Mouse (Mus musculus) embryonic facial prominence, embryonic 13.5 days (tissue): ENCODE data around the gene Rapgef1. TPM values are rescaled to one million over a fixed set of nuclear protein-coding genes. Genes with fewer than 3 reads are reported as not detected.

Source experiments
- ATAC-seq: fragments of 200-750 bp; cut with Nextera tagmentation; 2 replicates; pipeline ENCODE4 v1.8.0; 2017; ENCODE audit warnings: low read depth; ENCODE audit not compliant: insufficient number of reproducible peaks, insufficient read depth, low FRiP score, low TSS enrichment
- H3K27ac ChIP-seq: fragments of 300-500 bp; sonication (generic); 2 replicates; pipeline ENCODE4 v1.5.1; 2015; ENCODE audit warnings: moderate library complexity, mild to moderate bottlenecking, inconsistent platforms
- H3K27me3 ChIP-seq: fragments of 300-500 bp; sonication (generic); 2 replicates; pipeline ENCODE4 v1.6.1; 2015; ENCODE audit warnings: mild to moderate bottlenecking, inconsistent platforms
- H3K36me3 ChIP-seq: fragments of 300-500 bp; sonication (generic); 2 replicates; pipeline ENCODE4 v1.6.1; 2015; ENCODE audit warnings: mild to moderate bottlenecking, inconsistent platforms
- H3K4me1 ChIP-seq: fragments of 300-500 bp; sonication (generic); 2 replicates; pipeline ENCODE4 v1.6.1; 2015; ENCODE audit warnings: inconsistent platforms
- H3K4me2 ChIP-seq: fragments of 300-500 bp; sonication (generic); 2 replicates; pipeline ENCODE4 v1.6.1; 2015; ENCODE audit warnings: moderate library complexity, mild to moderate bottlenecking, inconsistent platforms
- H3K4me3 ChIP-seq: fragments of 300-500 bp; sonication (generic); 2 replicates; pipeline ENCODE4 v1.5.1; 2015; ENCODE audit warnings: mild to moderate bottlenecking, inconsistent platforms
- H3K9ac ChIP-seq: fragments of 300-500 bp; sonication (generic); 2 replicates; pipeline ENCODE4 v1.6.1; 2015; ENCODE audit warnings: mild to moderate bottlenecking, inconsistent platforms
- H3K9me3 ChIP-seq: fragments of 300-500 bp; sonication (generic); 2 replicates; pipeline ENCODE4 v1.6.1; 2016; ENCODE audit warnings: inconsistent platforms
- WGBS: fragments of 180-500 bp; shearing (Covaris S2); methylation state at CpG from one replicate; pipeline ENCODE4 v1.1.7; 2015; ENCODE audit warnings: mixed read lengths; 5-methylcytosine and 5-hydroxymethylcytosine counted together
- polyA plus RNA-seq: library from polyadenylated mRNA; unstranded; fragments of >200 nt; fragmentation: Nextera tagmentation; extraction: Ambion mirVana; gene quantifications from 2 replicates; pipeline ENCODE4 v1.2.1, GENCODE M21; 2015

The Rapgef1 gene
- polyA plus RNA-seq, 1 experiment from 2014 or later = 14.4 TPM

DNA sequence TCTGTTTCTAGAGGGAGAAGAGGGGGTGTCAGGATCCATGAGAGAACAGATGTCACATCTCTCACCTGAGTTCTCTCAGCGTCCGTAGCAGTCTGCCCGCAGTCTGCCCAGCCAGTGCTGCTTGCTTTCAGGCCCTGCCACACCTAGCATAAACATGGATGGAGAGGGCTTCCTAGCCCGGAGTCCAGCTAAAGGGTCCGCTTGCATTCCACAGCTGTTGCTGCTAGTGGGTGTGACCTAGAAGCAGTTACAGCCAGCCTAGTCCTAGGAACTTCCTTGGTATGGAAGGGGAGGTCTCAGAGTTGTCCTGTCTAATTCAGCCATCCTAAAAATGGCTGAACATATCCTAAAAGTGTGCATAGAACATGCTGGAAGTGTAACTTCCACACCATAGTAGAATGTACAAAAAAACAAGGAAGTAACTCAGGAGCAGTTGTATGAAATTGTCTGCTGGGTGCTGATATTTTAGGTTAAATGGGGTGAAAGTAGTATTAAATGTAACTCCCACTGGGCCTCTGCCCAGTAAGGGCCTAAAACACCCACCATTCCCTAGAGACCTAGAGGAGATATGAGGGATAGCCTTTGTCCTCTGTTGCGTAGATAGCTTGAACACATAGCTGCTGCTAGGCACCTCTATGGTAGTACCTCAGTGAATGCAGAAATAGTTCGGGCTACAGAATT is 48.6 kb downstream of the Rapgef1 start:
- no peak overlapping the region for H3K4me3 ChIP-seq
- H3K4me1 ChIP-seq = peaks cover 60% of the 10 kb centered on the region
- H3K27me3 ChIP-seq = no peaks in the 10 kb centered on the region
- 87% methylated on average over 7 of the region's 7 CpGs for WGBS
- ATAC-seq = no peak
- H3K9me3 ChIP-seq = no peaks in the 10 kb centered on the region
- no peak overlapping the region for H3K27ac ChIP-seq
- no peak overlapping the region for H3K4me2 ChIP-seq
- no peak overlapping the region; the same call in 1 of the 2 replicates for H3K9ac ChIP-seq
- H3K36me3 ChIP-seq = no peaks in the 10 kb centered on the region

DNA sequence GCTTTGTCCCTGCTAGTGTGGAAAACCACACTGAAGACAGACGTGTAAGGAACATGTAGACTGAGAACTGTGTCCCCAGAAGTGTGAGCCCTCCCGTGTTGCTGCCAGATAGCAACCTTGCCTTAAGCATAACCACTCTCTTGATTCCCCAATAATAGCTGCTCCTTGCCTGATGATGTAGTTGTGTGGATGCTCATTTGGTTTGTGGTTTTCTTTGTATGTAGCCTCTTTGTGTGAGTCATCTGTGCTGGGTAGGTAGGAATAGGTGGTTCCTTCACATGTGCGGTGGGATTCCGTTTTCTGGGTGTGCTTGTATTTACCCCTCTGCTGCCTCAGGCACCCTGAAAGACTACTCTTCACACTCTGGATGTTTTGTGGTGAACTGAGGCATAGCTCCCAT is 49.4 kb downstream of the Rapgef1 start:
- WGBS = 85% methylated on average over 4 of the region's 4 CpGs
- ATAC-seq = no peak
- H3K9ac ChIP-seq = no peak overlapping the region; the same call in 1 of the 2 replicates
- H3K4me3 ChIP-seq = no peak overlapping the region
- H3K27me3 ChIP-seq = no peaks in the 10 kb centered on the region
- peaks cover 56% of the 10 kb centered on the region for H3K4me1 ChIP-seq
- H3K4me2 ChIP-seq = no peak overlapping the region
- H3K9me3 ChIP-seq = no peaks in the 10 kb centered on the region
- H3K36me3 ChIP-seq = no peaks in the 10 kb centered on the region
- no peak overlapping the region for H3K27ac ChIP-seq

DNA sequence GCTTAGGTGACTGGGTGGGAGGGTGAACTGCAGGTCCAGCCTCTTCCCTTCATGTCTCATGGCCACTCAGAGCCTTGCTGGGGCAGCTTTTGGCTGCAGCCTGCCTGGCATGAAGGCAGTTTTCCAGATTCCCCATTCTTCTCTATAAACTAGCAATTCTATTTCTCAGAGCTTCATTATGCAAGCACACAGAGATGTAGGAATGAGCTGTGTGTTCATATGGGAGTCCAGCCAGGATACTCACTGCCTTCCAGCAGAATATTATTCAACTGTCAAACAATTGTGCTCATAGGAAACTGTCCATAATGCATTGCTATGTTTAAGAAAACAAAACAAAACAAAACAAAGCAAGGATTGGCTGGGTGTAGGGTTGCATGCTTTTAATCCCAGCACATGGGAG is 50.2 kb downstream of the Rapgef1 start:
- Histone ChIP-seq H3K27me3 (no peaks in the 10 kb centered on the region), H3K4me1 (peaks cover 56% of the 10 kb centered on the region), H3K4me3 (no peak overlapping the region), H3K27ac (no peak overlapping the region), H3K9me3 (no peaks in the 10 kb centered on the region), H3K9ac (no peak overlapping the region), H3K36me3 (no peaks in the 10 kb centered on the region; the same call in 1 of the 2 replicates), H3K4me2 (no peak overlapping the region)
- no peak for ATAC-seq

DNA sequence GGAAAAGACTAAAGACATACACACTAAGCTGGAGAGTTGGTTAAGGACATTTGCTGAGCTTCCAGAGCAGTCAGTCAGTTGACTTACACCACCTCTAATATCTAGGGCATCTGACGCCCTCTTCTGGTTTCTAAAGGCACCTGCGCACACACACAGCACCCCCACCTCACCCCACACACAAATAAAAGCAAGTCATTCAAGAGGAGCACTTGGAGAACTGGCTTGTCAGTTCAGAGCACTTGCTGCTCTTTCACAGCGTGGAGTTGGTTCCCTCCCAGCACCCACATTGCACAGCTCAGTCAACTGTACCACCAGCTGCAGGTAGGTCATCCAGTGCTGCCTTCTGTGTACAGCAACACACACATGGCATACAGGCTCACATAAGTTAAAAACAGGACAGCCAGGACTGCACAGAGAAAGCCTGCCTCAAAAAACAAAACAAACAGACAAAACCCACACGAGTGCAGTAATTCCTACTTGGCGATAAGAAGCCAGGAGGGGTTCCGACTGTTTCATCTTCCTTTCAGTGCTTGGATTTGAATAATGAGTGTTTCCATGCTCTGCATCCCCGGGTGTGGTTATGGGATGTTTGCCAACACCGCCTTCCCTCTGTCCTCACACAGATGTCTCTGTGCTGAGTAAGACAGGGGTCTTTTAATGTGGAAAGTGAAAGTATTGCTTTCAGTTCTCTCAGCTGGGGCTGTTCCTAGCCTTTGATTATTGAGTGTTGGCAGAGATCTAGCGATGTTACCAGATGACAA is 50.9 kb downstream of the Rapgef1 start:
- 39% methylated on average over 9 of the region's 9 CpGs for WGBS
- H3K4me2 ChIP-seq = 0 out of 2 replicates have a peak overlapping the region, but pooled peaks have one; percentile 16
- H3K27me3 ChIP-seq = no peaks in the 10 kb centered on the region
- H3K9me3 ChIP-seq = no peaks in the 10 kb centered on the region
- no peaks in the 10 kb centered on the region; the same call in 1 of the 2 replicates for H3K36me3 ChIP-seq
- H3K4me3 ChIP-seq = no peak overlapping the region
- H3K27ac ChIP-seq = peak overlapping the region; percentile 65
- no peak overlapping the region for H3K9ac ChIP-seq
- no peak for ATAC-seq
- peaks cover 56% of the 10 kb centered on the region for H3K4me1 ChIP-seq

DNA sequence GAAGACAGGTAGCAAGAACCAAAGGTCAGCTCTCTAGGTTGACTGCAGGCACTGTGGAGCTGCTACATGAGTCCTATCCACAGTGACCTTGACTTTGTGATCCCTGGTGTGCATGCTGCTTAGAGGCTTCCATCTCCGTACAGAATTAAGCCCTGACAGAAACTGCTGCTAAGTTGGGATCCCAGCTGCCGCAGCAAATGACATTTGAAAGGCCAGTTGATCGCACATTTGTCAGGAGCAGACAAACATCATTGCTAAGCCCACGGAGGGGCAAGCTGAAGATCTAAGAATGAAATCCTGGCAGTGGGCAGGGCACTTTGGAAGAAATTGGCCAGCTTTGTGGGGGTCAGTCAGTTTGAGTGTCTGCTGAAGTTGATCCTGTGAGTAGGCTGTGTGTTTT is 51.9 kb downstream of the Rapgef1 start:
- no peak overlapping the region; the same call in 1 of the 2 replicates for H3K27ac ChIP-seq
- H3K9ac ChIP-seq = no peak overlapping the region
- H3K36me3 ChIP-seq = no peaks in the 10 kb centered on the region; the same call in 1 of the 2 replicates
- H3K4me2 ChIP-seq = 0 out of 2 replicates have a peak overlapping the region, but pooled peaks have one; percentile 16
- no peaks in the 10 kb centered on the region for H3K9me3 ChIP-seq
- H3K4me1 ChIP-seq = peaks cover 53% of the 10 kb centered on the region
- H3K4me3 ChIP-seq = no peak overlapping the region
- WGBS = 89% methylated on average over 4 of the region's 4 CpGs
- ATAC-seq = no peak
- no peaks in the 10 kb centered on the region for H3K27me3 ChIP-seq

DNA sequence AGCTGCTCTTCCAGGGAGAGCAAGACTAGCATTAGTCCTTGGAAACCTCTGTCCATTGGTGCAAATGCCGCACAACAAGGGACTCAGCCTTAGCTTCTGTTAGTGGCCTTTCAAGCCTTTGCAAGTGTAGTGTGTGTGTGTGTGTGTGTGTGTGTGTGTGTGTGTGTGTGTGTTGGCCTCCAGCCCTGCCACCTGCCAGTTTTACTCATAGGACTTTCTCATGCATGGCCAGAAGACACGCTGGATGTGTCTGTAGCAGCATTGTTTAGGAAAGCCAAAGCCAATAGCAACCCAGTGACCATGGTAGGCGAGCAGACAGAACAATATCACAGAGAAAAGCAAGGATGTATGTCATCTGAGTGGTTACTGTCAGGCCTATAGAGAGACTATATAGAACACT is 52.3 kb downstream of the Rapgef1 start:
- WGBS = 93% methylated on average over 3 of the region's 3 CpGs
- Histone ChIP-seq H3K4me3 (no peak overlapping the region), H3K27ac (no peak overlapping the region)

DNA sequence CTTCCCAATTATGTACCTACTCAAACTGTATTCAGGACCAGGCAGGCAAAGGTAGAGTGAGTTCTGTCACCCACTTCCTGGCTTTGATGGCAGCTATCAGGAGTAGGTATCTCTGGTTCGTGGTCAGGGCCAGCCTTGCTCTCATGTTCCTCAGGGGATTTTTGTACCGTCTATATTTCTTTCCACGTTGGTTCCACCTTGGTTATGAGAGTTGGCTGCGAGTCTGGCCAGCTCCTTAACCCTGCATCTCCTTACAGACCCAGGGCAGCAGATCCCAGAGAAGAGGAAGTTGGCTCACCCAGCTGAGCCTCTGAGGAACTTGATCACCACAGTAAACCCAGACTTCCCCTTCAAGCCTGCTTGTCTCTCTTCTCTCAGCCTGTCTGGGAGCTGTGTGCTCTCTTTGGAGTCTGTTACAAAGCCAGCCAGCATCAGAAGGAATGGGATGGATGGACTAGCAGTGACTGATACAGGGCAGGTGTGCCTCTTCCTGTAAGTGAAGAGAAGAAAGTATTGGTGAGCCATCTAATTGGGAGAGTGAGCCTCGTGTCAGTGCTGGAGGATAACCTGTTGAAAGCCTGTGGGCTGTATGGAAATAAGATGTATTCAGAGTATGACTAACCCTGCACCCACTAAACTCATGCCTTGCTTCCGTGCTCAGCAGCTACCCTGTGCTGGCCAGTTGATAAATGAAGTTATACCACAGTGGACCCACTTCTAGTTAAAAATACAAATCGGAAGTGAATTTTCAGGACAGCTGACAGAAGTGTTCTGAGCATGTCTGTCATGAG is 53.4 kb downstream of the Rapgef1 start:
- H3K4me3 ChIP-seq = no peak overlapping the region
- no peak overlapping the region for H3K27ac ChIP-seq
- no peaks in the 10 kb centered on the region for H3K9me3 ChIP-seq
- no peak overlapping the region for H3K4me2 ChIP-seq
- H3K4me1 ChIP-seq = peaks cover 42% of the 10 kb centered on the region
- H3K36me3 ChIP-seq = no peaks in the 10 kb centered on the region; the same call in 1 of the 2 replicates
- no peaks in the 10 kb centered on the region for H3K27me3 ChIP-seq
- 76% methylated on average over 7 of the region's 7 CpGs for WGBS
- H3K9ac ChIP-seq = no peak overlapping the region
- no peak for ATAC-seq

More for the DNA sequence above, 52.3 kb downstream of the Rapgef1 start:
- Histone ChIP-seq H3K36me3 (no peaks in the 10 kb centered on the region; the same call in 1 of the 2 replicates), H3K27me3 (no peaks in the 10 kb centered on the region), H3K4me2 (no peak overlapping the region), H3K9ac (no peak overlapping the region), H3K9me3 (no peaks in the 10 kb centered on the region), H3K4me1 (peaks cover 50% of the 10 kb centered on the region)
- ATAC-seq = no peak

DNA sequence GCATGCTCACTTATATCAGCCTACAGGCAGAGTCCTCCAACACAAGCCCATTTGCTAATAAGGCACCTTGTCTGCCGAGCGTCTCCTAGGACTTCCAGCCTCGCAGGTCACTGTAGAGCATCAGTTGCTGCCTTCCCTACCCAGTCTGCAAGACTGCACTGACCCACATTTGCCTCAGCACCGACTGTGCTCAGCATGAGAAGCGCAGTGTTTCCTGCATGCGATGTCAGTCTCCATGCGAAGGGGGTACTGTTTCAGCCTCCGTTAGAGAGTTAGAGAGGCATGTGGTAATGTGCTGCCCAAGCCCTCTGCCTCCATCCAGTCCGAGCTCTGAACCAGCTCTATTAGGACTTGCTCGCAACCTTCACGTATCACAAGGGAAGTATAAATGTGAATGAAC is 54.6 kb downstream of the Rapgef1 start:
- Histone ChIP-seq H3K27me3 (no peaks in the 10 kb centered on the region), H3K4me3 (no peak overlapping the region), H3K27ac (no peak overlapping the region), H3K4me1 (peaks cover 40% of the 10 kb centered on the region), H3K4me2 (no peak overlapping the region), H3K9me3 (no peaks in the 10 kb centered on the region), H3K9ac (no peak overlapping the region), H3K36me3 (peaks cover 2% of the 10 kb centered on the region)
- 74% methylated on average over 11 of the region's 11 CpGs for WGBS
- ATAC-seq = no peak

DNA sequence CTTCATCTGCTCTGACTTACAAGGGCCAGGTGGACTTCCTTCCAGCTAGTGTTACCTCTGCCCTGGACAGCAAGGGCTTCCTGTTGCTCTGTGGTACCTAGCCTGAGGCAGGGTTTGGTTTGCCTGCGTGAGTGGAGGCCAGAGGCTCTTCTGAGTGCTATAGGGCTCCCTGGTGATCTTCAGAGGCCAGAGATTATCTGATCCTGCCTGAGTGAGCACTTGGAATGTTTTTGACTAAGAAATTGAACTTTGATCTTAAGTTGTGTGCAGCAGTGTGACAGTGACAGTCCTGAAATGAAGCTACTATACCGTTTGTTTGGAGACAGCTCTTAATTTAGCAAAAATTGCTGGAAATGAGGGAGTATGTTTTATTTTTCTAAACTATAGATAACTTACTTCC is 55.0 kb downstream of the Rapgef1 start:
- no peak overlapping the region for H3K27ac ChIP-seq
- no peak overlapping the region for H3K4me2 ChIP-seq
- no peaks in the 10 kb centered on the region for H3K9me3 ChIP-seq
- H3K27me3 ChIP-seq = no peaks in the 10 kb centered on the region
- peaks cover 35% of the 10 kb centered on the region for H3K4me1 ChIP-seq
- WGBS = 29% methylated on average over 2 of the region's 2 CpGs
- no peak overlapping the region for H3K4me3 ChIP-seq
- H3K36me3 ChIP-seq = peaks cover 6% of the 10 kb centered on the region
- ATAC-seq = no peak
- no peak overlapping the region for H3K9ac ChIP-seq

DNA sequence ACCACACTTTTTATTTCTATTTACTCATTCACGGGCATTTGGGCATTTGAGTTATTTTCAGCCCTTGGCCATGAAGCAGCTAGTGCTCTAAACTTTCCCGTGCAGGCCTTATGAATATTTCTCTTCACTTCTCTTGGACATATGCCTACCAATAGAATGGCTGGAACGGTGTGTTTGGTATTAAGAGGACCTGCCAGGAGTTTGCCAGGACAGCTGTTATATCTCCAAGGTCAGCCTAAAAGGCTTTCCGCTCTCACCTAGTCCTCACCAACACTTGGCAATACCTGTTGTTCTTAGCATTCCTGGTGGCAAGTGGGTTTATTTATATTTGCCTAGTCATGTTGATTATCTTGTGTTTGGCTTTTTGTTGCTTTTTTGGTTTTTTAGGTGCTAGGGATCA is 56.3 kb downstream of the Rapgef1 start:
- H3K27ac ChIP-seq = no peak overlapping the region
- H3K9me3 ChIP-seq = no peaks in the 10 kb centered on the region
- peaks cover 15% of the 10 kb centered on the region for H3K36me3 ChIP-seq
- 86% methylated on average over 4 of the region's 4 CpGs for WGBS
- H3K4me1 ChIP-seq = peaks cover 22% of the 10 kb centered on the region
- no peak overlapping the region for H3K4me3 ChIP-seq
- H3K9ac ChIP-seq = no peak overlapping the region
- no peak overlapping the region for H3K4me2 ChIP-seq
- no peak for ATAC-seq
- H3K27me3 ChIP-seq = no peaks in the 10 kb centered on the region

DNA sequence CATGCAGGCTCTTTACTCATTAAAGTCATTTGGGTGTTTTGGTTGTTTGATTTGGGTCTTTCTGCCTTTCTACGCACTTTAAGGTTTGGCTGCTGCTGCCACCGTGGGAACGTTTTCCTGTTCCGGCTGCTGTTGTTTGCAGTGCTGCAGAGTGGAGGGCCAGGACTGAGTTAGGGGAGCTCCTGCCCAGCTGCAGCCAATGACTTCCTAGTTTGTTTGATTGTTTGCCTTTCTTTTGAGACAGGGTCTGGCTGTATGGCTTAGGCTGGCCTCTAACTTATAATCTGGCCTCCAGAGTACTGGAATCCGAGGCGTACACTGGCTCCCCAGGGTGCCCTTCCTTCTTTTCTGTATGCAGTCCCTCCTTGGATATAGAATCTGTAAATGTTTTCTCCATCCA is 57.0 kb downstream of the Rapgef1 start:
- Histone ChIP-seq H3K4me2 (no peak overlapping the region), H3K9me3 (no peaks in the 10 kb centered on the region)

More for the DNA sequence above, 57.0 kb downstream of the Rapgef1 start:
- Histone ChIP-seq H3K4me3 (no peak overlapping the region), H3K27me3 (no peaks in the 10 kb centered on the region), H3K27ac (no peak overlapping the region), H3K36me3 (peaks cover 15% of the 10 kb centered on the region), H3K9ac (no peak overlapping the region), H3K4me1 (peaks cover 16% of the 10 kb centered on the region)
- no peak for ATAC-seq
- 80% methylated on average over 6 of the region's 6 CpGs for WGBS
